Mouse (Mus musculus) C2C12 (cell line): Measurements from ENCODE around the gene Smad6.

ENCODE experiments used
- CTCF ChIP-seq: IDR thresholded peaks from one replicate; pipeline ENCODE4 v1.5.1; 2011; ENCODE audit not compliant: control insufficient read depth, insufficient read depth, insufficient read length
- MYOD1 ChIP-seq: IDR thresholded peaks from one replicate; pipeline ENCODE4 v1.6.1; 2011; ENCODE audit warnings: low read depth; ENCODE audit not compliant: control insufficient read depth, insufficient read length
- USF1 ChIP-seq: IDR thresholded peaks from one replicate; pipeline ENCODE4 v1.6.1; 2011; ENCODE audit warnings: low read depth, mild to moderate bottlenecking, control low read depth, moderate library complexity

GRCm38 (mm10) chr9:64001081-64001480 is 20.8 kb downstream of the Smad6 start:
- TF ChIP-seq MYOD1: no peak
- TF ChIP-seq USF1: no peak
- no peak for TF ChIP-seq CTCF
